Mouse (Mus musculus) liver, postnatal 0 days (tissue): ENCODE results near the gene Ppp1r12b.

ENCODE experiments used
- CTCF ChIP-seq: sonication (generic); IDR thresholded peaks from 2 replicates; pipeline ENCODE4 v1.5.1; 2016; ENCODE audit warnings: antibody characterized with exemption, low read depth
- EP300 ChIP-seq: IDR thresholded peaks from 2 replicates; pipeline ENCODE4 v1.6.1; 2016; ENCODE audit warnings: antibody characterized with exemption, low read depth, mild to moderate bottlenecking

DNA sequence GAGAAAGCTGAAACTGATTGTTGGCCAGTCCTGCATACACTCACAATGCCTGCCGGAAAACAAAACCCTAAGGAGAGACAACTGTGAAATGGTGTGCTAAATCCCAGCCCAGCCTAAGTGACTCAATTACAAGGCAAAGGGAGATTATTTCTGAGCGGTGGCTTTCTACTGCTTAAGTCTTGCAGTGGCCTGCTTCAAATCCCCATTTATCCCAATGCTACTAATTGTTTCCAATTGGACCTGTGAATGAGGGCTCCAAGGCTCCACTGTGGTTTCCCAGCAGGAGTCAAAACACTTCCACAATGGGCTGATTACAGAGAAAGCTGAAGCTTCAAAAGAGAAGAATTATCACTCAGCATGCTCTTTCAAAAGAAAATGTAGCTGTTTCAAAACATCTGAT, 95.2 kb downstream of the Ppp1r12b start:
- TF ChIP-seq EP300 (no peak), CTCF (no peak)
